Mouse (Mus musculus): ENCODE results near the gene Lyve1. TPM values are rescaled to one million over a fixed set of nuclear protein-coding genes. Genes with fewer than 3 reads are reported as not detected.

Lyve1 gene
- polyA plus RNA-seq (2012; rRNA removed): 4.2 and 7.0 TPM in 2 replicates

DNA sequence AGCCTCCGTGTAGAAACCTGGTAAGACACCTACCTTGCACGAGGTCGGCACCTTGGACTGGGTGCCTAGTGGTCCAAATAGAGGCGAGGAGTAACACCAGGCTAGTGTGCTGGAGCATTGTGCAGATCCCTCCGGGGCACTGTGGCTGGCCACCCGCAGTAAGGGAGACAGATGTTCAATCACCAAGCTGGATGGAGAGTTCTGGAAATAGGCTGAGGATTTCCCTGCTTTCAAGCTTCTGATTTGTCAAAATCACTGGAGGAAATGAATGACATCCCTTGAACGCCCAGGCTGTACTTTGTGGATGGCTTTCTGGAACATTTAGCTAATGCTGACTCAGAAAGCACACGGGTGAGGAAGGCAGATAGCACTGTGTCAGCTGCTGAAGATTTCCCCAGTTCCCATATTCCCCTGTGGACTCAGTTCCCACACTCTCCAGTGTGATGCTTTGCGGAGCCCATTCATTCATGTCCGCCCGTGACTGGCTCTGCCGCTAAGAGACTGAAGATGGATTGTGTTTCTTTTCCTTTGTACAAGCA is at the start of gene Lyve1:
Lyve1 (minus strand) TSS at position 489 of the 539 bp plus-strand sequence.

DNA sequence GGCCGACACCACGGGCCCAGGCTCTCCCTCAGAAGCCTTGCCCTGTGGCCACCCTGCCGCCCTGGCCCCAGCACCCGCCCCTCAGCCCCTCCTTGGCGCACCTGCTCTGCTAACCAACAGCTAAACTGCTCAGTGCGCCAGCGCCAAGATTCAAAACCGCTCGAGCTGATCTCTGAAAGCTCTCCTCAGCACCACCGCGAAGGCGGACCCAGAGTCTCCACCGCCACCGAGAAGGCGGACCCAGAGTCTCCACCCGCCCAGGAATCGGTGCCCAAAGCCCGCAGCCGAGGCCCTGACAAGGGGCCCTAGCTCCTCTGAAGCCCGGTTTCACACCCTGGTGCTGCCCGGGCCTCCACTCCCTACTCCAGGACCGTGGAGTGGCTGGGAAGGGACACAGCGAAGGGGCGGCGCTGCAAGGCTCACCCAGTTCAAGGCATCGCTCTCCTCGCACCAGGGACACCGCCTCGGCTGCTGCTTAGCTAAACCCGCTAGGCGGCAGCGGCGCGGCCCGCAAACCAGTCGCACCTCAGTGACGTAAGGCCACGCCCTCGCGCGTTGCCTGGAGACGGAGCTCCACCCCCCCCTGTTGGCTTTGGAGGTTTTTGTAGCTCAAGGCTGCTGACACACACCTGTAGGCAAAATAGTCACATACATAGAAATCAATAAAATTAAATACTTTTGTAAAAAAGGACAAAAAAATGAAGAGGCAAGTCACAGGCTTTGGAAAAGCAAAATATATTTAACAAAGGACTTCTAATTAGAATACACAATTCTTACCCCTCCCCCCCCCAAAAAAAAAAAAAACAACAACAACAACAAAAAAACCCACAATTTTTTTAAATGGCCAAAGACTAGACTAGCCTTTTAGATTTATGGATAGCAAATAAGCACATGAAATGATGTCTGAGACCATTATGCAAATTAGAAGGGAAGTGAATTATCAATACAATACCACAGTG is 18.8 kb downstream of the Lyve1 start, which contains the start of gene Rnf141:
Rnf141 (minus strand) TSS at position 542 of the 959 bp plus-strand sequence.

Other genes starting within 250 kb of the Lyve1 start
- 3.2 and 5.6 TPM in 2 replicates for gene Sbf2, start 248.3 kb downstream of the Lyve1 start, polyA plus RNA-seq (2012; rRNA removed)
- gene Adm, start 235.6 kb downstream of the Lyve1 start, polyA plus RNA-seq (2012; rRNA removed): 7.6 and 7.9 TPM in 2 replicates
- gene Ampd3, start 95.0 kb downstream of the Lyve1 start, polyA plus RNA-seq (2012; rRNA removed): 5.8 and 6.1 TPM in 2 replicates
- 4.5 and 4.8 TPM in 2 replicates for gene Rnf141, start 18.8 kb downstream of the Lyve1 start, polyA plus RNA-seq (2012; rRNA removed)
- 13.6 and 19.1 TPM in 2 replicates for gene Mrvi1, start 119.2 kb upstream of the Lyve1 start, polyA plus RNA-seq (2012; rRNA removed)
- 1.3 and 1.4 TPM in 2 replicates for gene Ctr9, start 165.7 kb upstream of the Lyve1 start, polyA plus RNA-seq (2012; rRNA removed)
- gene Eif4g2, start 219.8 kb upstream of the Lyve1 start, polyA plus RNA-seq (2012; rRNA removed): 5.3 and 10.6 TPM in 2 replicates